Mouse (Mus musculus) splenic B cell, adult 2 months (primary cell): ENCODE measurements around the gene Slc7a7.

ENCODE experiments used
- DNase-seq: peaks from one replicate; pipeline ENCODE4 v3.0.0-alpha.2; 2011; ENCODE audit warnings: low read depth, low spot score
- H3K27me3 ChIP-seq: 2 replicates; pipeline ENCODE4 v1.6.1; 2012; ENCODE audit warnings: mild to moderate bottlenecking, low read length, moderate library complexity, mixed read lengths; ENCODE audit not compliant: control insufficient read depth, poor library complexity, insufficient read depth, severe bottlenecking
- H3K36me3 ChIP-seq: 2 replicates; pipeline ENCODE4 v1.6.1; 2012; ENCODE audit warnings: mild to moderate bottlenecking, low read length, moderate library complexity, mixed read lengths; ENCODE audit not compliant: control insufficient read depth, poor library complexity, insufficient read depth, severe bottlenecking

Gene Slc7a7

DNA sequence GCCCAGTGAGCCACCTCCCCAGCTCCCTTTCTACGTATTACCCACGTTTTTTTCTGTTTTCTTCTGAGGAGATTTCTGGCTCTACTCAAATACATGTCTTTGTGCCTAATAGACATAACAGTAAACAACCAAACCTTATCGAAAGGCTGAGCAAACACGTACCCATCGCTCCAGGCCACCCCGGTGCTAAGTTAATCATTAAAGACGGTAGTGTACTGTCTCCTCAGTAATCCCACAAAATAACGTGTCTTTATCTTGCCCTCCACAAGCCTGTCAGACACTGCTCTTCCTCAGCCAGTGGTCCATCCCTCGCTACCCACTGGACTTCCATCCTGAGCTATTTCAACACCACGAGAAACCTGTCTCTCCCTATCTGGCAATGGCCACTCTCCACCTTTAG lies 35.8 kb downstream of the Slc7a7 start:
- Histone ChIP-seq H3K36me3 (no peaks in the 10 kb centered on the region), H3K27me3 (no peaks in the 10 kb centered on the region)
- no peak for DNase-seq

- H3K36me3 ChIP-seq, result no peaks in the 10 kb centered on the region
- DNase-seq, result no peak
- H3K27me3 ChIP-seq, result no peaks in the 10 kb centered on the region
Observed at GRCm38 (mm10) chr14:54380616-54381015, 37.0 kb downstream of the Slc7a7 start.

DNA sequence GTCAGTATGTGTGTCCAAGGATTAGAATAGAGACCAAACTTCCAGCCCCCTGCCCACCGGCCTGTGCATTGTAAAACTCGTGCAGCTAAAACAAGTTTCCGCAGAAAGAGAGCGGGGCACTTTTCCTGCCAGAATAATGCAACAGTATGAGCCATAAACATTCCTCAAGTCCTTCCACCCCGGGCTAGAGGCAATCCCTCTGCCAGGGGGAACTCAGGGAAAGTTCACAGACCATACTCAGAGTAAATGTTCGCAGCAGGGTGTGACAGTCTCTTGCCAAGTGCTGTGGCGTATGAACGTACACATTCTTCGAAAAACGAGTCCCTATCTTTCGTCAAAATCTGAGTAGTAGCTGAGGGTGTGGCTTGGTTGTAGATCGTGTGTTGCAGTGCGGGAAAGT lies 38.0 kb downstream of the Slc7a7 start:
- DNase-seq, result no peak
- Histone ChIP-seq H3K36me3 (no peaks in the 10 kb centered on the region), H3K27me3 (no peaks in the 10 kb centered on the region)

- H3K27me3 ChIP-seq, result no peaks in the 10 kb centered on the region
- no peak for DNase-seq
- H3K36me3 ChIP-seq, result no peaks in the 10 kb centered on the region; the same call in 1 of the 2 replicates
Observed at GRCm38 (mm10) chr14:54377166-54377565, 40.4 kb downstream of the Slc7a7 start.

GRCm38 (mm10) chr14:54375916-54376315 lies 41.7 kb downstream of the Slc7a7 start:
- peak; percentile 68 for DNase-seq
- H3K36me3 ChIP-seq, result no peaks in the 10 kb centered on the region; the same call in 1 of the 2 replicates
- no peaks in the 10 kb centered on the region for H3K27me3 ChIP-seq

GRCm38 (mm10) chr14:54372923-54373322 lies 44.7 kb downstream of the Slc7a7 start:
- H3K36me3 ChIP-seq, result peaks cover 7% of the 10 kb centered on the region
- H3K27me3 ChIP-seq, result no peaks in the 10 kb centered on the region
- DNase-seq, result no peak

GRCm38 (mm10) chr14:54371460-54371859 lies 46.1 kb downstream of the Slc7a7 start:
- DNase-seq, result no peak
- Histone ChIP-seq H3K27me3 (no peaks in the 10 kb centered on the region), H3K36me3 (peaks cover 17% of the 10 kb centered on the region)

DNA sequence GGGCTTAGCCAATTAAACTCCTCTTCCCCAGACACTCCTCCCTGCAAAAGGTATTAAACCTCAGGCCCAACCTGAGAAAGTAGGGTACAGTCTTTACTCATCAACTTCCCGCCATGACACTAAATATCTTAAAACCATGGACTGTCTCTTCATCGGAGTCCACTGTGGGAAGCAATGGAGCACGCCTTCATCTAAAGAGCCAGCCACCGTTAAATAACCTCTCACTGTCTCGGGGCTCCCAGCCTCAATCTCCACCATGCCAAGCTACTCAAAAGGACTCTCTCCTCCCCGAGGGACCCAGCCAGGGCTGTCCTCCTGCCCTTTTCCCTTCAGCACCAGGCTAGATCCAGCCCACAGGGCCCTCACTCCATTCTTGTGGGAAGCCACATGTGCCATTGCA lies 47.0 kb downstream of the Slc7a7 start:
- peaks cover 17% of the 10 kb centered on the region for H3K36me3 ChIP-seq
- DNase-seq, result no peak
- no peaks in the 10 kb centered on the region for H3K27me3 ChIP-seq

DNA sequence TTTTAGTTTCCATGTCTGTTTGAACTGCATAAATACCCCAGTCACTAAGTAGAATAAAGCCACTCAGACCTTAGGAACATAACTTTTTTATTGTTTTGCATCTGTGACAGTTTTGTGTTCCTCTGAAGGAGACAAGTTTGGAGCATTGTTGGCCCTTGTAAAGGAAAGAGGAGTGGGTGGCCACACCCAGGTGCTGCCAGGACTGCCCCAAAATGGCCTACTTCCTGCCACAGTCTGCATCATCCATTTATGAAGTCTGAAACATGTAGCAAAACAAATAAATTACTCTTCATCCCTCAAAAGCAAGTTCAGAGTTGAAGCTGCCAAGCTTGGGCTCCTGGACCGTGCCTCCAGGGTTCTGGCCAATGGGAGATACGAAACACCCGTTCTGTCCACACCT lies 48.2 kb downstream of the Slc7a7 start:
- H3K36me3 ChIP-seq, result peaks cover 17% of the 10 kb centered on the region
- H3K27me3 ChIP-seq, result no peaks in the 10 kb centered on the region
- no peak for DNase-seq

DNA sequence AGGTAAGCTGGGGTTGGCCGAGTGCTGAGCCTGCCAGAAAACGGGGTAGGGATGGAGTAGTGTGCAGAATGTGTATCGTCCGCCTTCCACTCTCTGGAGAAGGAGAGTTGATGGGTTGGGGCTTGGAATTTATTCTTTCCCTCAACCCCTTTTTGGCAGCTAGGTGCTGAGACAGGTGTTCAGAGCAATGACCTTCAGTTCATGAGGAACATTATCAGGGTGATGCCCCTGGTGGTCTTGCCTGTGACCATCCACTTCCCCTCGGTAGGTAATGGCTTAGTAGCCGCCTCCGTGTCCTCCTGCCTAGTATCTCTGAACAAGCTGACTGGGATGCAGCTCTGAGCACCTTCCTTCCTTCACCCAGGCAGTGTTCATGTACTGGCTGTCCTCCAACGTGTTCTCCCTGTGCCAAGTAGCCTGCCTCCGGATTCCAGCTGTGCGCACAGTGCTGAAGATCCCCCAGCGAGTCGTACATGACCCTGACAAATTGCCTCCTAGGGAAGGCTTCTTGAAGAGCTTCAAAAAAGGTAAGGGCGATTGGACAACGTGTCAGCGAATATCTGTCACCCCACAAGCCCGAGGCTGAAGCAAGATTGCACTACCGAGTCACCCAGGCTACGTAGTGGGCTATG lies 50.0 kb downstream of the Slc7a7 start:
- no peak for DNase-seq
- Histone ChIP-seq H3K36me3 (peaks cover 19% of the 10 kb centered on the region), H3K27me3 (no peaks in the 10 kb centered on the region)

DNA sequence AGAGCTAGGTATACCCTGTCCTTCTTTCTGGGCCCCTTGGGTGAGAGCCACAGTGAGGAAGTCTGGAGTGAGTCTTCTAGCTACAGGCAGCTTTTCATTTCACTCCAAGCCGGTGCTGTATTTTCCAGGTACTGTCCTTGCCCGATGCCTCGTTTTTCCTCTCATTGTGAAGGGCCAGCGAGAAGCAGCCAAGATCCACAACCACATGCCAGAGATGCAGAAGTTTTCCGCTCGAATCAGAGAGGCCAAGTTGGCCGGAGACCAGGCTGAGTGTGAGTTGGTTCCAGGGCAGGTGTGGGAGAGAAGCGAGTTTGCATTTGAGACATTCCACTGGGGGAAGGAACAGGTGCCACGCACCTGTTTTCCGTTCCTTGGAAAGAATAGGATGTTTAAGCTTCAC lies 51.0 kb downstream of the Slc7a7 start:
- peaks cover 19% of the 10 kb centered on the region for H3K36me3 ChIP-seq
- DNase-seq, result no peak
- H3K27me3 ChIP-seq, result no peaks in the 10 kb centered on the region

DNA sequence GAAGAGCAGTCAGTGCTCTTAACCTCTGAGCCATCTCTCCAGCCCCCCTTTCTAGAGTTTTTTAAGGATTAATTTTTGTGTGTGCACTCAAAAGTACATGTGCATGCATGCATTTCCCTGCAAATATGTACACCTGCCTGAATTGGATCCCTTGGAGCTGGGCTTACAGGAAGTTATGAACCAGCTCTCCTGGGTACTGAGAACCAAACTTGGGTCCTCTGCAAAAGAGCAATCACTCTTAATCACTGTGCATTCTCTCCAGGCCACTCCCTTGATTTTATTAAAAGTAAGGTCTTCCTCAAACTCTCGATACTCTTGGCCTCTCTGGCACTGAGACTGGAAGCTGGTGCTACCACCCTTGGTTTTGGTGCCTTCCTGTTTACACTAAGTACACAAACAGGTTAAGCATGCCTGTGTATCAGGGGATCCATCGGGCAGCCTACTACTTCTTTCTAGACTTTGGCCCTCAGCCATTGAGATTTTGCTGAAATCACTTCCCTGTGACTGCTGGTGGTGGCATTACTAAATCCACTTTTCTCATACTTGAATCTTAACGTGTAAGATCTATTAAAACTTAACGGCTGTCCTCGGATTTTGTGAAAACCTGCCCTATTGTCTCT lies 52.4 kb downstream of the Slc7a7 start:
- Histone ChIP-seq H3K36me3 (peaks cover 19% of the 10 kb centered on the region), H3K27me3 (no peaks in the 10 kb centered on the region)
- DNase-seq, result no peak

DNA sequence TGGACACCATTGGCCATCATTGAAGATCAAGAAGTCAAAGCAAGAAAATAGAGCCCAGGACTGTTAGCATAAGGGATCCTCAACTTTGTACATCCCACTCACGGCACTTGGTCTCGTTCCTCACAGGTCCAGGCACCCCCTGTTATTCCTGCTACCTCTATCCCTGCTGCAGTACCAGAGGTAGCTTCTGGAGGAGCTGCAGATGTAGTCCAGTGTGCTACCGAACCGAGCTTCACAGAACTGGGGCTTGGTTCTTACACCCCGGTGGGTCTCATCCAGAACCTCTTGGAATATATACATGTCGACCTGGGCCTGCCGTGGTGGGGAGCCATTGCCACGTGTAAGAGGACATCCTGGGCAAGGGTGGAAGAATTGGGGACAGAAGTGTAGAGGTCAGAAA lies 54.4 kb downstream of the Slc7a7 start:
- no peak for DNase-seq
- Histone ChIP-seq H3K36me3 (peaks cover 12% of the 10 kb centered on the region), H3K27me3 (no peaks in the 10 kb centered on the region)

DNA sequence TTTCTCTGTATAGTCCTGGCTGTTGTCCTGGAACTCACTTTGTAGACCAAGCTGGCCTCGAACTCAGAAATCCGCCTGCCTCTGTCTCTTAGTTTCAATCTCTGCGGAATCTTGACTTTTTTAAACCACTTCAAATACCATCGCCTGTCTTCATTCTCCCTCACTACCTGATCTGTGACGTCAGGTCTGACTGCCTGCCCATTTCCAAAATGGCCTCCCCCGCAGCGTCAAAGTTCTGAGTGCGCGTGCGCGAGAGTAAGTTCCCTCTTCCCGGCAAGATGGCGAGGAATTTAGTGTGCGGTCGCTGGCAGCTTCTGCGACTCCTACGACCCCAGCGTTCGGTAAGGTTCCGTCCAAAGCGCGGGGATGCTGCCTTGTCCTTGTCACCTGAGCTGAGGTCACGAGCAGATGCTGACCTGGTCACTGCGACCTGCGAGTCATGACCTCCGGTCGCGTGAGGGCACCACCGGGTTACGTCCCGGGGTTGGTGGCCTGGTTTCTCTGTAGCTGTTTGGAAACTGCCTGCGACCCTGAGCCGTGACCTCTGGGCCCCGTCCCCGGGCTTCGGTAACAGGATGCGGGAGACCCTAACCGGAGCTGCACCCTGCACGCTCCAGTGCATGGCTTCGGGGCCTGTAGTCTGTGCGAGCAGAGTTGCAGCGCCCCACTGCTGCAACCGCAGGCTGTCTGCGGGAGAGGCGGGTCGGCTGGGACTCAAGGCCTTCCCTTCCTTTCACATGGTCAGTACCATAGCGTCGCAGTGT lies 56.8 kb downstream of the Slc7a7 start, which contains the start of gene Oxa1l:
Oxa1l (plus strand) TSS at position 258 of the 764 bp plus-strand sequence.
- DNase-seq, result peak; percentile 97
- Histone ChIP-seq H3K27me3 (no peaks in the 10 kb centered on the region; the same call in 1 of the 2 replicates), H3K36me3 (0 out of 2 replicates have a peak, but pooled peaks cover 2% of the 10 kb centered on the region)

DNA sequence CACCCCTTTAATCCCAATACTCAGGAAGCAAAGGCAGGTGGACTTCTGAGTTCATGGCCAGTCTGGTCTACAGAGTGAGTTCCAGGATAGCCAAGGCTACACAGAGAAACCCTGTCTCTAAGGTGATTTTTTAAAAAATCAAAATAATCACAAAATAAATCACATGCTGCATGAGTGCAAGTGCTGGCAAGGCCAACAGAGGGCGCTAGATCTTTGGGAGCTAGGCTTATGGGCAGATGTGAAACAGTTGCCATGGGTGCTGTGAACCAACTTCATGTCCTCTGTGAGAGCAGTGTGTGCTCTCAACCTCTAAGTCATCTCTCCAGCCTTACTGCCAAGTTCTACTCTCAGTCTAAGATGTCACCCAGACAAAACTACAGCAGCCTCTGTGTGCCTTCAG lies 63.2 kb downstream of the Slc7a7 start:
- Histone ChIP-seq H3K27me3 (no peaks in the 10 kb centered on the region; the same call in 1 of the 2 replicates), H3K36me3 (no peaks in the 10 kb centered on the region)
- peak; percentile 23 for DNase-seq
